Mouse (Mus musculus): ENCODE measurements at regions not wholly inside any gene's neighbourhood (a gene's known extent, or its start where the extent isn't known, plus 50 kb on each side); places are given as distances from the start of the nearest gene placed in this dataset.

DNA sequence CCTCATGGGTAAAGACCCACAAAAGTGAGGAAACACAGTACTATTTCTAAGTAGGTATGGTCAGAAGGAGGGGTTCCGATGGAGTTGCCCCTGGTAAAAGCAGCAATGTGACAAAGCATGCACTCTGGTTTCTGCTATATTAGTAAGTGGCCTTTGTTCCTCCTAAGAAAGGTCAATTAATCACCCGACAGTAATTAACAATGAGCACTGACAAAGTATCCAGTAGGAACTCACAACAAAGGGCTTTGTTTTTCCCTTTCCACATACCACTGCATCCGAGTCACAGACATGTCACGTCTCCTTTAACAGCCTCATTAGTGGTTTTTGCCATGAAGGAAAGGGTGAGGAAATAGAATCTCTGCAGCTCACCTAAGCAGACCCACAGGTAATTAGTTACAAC lies 206.2 kb downstream of the Lnpk start:
- no peak for ATAC-seq (replicated peaks; ENCODE audit: low FRiP score, low TSS enrichment, poor library complexity, severe bottlenecking)

DNA sequence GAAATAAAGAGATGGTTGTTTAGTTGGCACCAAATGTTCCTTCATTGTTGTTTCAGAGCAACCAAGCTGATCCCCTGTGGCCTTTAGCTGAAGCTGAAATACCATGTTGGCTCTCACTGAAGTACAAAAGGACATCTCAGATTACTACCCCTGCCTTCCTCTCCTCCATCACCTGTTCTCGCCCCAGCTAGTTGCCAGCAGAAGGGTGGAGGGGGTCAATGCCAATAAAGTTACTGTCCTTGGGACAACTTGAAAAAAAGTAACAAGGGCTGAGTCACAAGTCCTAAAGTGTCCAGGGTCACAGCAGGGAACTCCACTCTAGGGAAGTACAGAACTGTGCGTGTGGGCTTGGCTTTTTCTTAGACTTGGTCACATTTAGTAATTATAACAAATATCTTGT lies 216.0 kb downstream of the Lnpk start:
- no peak for ATAC-seq (replicated peaks; ENCODE audit: low FRiP score, low TSS enrichment, poor library complexity, severe bottlenecking)

DNA sequence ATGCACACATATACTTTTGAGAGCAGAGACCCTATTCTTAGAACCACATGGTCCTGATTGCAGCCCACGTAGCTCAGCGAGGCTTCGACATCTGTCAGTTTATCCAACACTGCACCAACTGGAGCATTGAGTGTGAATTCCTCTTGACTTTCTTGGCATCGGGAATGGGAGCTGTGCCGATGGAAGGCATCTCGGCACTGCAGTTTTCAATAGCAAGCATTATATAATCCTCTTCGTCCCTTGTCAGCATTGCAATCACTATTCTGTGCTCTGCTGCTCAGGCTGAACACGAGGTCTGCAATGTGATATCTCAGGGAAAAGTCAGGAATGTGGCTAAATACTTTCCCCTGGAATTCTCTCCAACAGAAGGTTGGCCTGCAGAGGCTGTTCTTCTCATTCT lies 224.6 kb downstream of the Lnpk start:
- ATAC-seq (replicated peaks; ENCODE audit: low FRiP score, low TSS enrichment, poor library complexity, severe bottlenecking) = no peak

DNA sequence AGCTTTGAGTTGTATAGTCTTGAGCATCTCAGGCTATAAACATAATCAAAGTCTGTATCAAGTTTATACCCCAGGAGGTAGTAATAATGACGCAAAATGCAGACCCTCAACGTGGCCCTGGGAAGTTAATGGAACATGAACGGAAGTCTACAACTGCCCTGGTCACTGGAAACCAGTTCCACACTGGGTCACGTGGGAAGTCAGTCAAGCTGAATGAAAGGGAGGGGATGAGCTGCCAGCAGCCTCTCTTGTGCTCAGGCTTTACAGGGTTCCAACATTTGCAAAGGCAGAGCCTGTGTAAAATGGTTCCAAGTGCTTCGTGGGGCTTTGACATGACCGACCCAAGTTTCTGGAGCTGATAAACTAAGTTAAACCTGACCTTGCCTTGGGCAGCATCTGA lies 229.4 kb downstream of the Lnpk start:
- ATAC-seq (replicated peaks; ENCODE audit: low FRiP score, low TSS enrichment, poor library complexity, severe bottlenecking) = no peak

DNA sequence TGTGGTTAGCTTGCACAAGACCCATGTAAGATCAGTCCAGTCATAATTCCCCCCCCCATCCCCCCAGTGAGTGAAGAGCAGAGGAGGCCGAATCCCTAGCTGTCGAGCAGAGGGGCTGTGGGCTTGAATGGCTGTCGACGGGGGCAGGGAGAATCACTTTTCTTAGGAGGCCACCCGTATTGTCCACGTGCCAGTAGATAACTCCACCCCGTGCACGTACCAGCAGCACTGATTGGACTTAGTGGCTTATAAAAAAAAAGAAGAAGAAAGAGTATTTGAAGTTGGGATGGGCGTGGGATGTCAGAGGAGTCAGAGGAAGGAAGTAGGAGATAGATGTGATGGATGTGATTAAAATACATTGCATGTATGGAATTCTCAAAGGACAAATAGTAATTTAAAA lies 272.9 kb downstream of the Lnpk start:
- ATAC-seq (replicated peaks; ENCODE audit: low FRiP score, low TSS enrichment, poor library complexity, severe bottlenecking) = no peak

DNA sequence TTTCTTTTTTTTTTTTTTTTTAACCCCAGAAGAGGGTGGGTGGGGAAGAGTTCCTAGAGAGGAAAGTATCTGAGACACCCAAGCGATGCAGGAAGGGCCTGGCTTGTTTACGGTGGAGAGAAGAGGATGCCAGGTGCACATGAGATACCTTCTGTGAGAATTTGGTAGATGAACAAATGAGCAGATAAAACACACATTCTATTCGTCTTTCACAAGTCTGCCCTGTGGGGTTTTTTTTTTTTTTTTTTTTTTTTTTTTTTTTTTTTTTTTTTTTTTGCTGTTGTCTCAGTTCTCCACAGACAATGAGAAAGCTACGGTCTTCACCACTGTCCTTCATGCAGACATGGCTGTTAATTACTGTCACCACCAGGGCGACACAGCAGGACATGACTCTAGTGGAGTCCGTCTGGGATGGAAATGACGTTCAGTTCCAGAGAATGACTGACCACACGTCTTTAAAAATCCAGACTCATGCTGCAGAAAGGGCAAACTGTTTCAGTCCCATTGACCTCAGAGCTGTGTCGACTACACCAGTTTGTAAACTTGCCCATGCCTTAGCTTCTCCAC lies 278.3 kb downstream of the Lnpk start:
- no peak for ATAC-seq (replicated peaks; ENCODE audit: low FRiP score, low TSS enrichment, poor library complexity, severe bottlenecking)

DNA sequence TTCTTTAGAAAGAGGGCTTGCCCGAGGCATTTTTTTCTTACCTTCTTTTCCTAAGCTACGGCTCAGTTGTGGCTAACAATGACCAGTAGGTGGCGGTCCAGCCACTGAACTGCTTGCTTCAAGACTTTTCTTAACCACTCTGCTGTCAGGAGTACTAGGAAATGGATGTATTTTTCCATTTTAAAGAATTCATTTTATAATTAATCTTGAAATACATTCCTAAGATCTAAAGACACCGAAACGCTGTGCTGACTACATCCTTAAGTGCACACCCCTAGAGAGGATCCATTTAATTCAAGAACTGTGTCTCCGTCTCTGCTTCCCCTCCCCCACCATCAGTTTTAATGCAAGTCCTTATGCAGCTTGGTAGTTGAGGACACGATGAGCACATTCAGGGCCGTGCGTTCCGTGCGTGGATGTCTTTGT lies 278.9 kb downstream of the Lnpk start:
- peak; percentile 61; the same call in 1 of the 2 replicates for ATAC-seq (replicated peaks; ENCODE audit: low FRiP score, low TSS enrichment, poor library complexity, severe bottlenecking)

DNA sequence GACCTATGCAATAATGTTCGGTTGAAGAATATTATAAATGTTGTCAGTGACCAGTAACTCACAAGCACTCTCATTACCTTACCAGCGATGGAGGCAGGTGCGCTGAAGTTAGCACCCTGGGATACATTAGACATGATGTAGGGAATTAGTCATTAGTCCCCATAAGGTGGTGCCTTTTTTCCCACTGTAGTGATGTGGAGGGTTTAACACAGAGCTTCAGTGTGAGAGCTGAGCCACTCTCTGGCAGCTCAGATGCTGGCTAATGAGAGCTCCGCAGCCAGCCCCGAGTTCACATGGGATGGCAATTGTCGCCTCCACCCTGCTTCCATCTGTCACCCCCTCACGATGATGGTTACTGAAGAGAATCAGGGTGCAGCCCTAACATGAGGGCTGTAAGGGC lies 286.6 kb downstream of the Lnpk start:
- ATAC-seq (replicated peaks; ENCODE audit: low FRiP score, low TSS enrichment, poor library complexity, severe bottlenecking) = no peak

DNA sequence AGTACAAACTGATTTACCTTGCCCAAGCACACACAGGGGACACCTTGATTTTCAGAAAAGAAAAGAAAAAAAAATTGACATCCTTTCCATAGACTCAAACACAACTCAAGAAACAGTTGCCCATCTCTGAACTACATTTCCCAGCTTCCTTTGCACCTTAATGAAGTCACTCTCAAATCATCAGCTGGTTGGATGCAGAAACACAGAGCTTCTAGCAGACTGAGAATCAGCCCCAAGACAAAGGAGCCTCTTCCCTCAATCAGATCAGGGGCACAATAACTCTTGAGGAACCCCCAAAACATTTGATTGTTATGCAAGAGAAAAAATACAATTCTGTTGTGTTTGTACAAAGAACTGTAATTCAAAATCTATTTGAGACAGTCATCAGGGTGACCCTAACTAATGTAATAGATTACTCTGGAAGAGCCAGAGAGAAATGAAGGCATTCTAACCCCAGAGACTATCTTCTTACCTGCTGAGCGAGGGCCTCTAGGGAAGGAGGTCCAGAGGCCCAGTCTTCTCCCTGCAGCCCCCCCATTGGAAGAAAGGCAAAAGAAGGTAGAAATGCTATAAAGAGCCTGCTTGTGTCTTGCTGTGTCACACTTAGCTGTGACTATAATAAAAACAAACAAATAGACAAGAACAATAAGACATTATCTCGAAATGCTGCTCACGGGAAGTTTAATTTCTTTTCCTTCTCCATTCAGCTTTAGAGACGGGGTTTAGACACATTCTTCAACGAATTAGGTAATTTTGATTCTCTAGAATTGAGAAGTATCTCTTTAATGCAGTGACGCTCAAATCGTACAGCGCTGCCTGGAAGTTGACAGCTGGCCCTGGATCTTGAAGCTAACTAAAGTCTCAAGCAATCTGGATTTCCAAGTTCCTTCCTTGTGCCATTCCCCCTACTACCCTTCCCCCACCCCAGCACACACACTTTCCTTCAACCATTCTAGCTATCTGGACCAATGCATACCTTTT lies 287.5 kb downstream of the Lnpk start:
- ATAC-seq (replicated peaks; ENCODE audit: low FRiP score, low TSS enrichment, poor library complexity, severe bottlenecking) = no peak

DNA sequence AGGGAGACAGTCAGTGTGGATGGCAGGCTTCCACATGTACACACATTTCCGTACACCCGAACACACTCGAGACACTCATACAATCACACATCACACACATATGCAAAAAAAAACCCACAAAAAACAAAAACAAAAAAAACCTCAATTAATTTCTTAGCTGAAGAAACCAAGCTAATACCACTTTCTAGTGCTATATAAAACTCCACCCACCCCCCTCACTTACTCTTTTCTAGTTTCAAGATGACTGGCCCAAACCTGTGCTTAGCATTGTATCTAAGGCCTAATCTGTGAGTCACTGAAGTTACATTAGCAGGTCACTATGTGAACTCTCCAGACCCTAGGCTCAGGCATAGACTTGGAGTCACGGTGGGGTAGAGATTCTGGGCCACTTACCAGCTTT lies 293.6 kb downstream of the Lnpk start:
- ATAC-seq (replicated peaks; ENCODE audit: low FRiP score, low TSS enrichment, poor library complexity, severe bottlenecking) = no peak

DNA sequence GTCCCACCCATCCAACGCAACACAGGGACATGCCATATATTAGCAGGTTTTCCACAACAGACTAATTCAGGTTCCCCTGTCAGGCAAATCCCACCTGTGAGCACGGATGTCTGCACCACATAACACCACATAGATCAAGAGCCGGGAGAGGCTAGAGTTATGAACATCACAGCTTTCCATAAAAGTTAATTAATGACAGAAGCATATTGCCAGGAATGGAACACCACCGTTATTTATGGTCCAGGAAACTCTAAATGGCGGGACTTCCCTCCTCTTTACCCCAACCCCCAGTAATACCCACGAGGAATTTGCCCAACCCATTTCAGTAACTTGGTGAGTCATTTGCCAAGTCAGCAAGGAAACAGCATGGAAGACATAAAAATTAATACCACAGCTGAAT lies 314.3 kb downstream of the Lnpk start:
- ATAC-seq (replicated peaks; ENCODE audit: low FRiP score, low TSS enrichment, poor library complexity, severe bottlenecking) = no peak

DNA sequence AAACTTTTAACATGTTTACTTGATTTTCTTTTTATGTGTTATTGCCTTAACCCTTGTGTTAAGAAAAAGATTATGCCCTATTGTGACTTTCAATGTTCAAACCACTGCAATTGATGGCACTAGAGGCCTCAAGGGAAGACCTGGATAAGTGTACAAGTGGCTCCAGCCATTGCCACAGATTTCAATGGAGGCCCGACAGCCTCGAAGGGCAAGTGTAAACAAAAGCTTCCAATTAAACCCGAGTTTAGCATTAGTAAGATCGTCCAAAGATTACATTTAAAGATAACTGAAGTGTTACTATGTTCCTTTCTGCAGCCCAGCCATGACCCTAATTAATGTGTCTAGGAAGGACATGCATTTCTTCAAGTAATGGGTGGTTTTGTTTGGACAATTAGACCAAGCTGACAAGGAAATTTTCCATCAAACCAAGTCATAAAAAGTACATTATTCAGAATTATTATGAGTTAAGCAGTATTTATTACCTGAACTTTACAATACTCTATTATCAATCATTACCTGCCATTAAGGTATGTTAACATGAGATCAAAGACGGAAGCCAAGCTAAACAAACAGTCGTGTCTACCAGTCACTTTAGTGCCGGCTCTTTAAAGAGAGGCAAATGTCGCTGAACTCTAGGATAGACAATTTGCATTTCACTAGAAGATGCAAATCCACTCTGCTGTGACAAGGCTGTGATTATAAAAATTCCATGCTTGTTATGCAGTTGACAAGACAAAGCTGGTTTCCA lies 322.0 kb downstream of the Lnpk start:
- no peak for ATAC-seq (replicated peaks; ENCODE audit: low FRiP score, low TSS enrichment, poor library complexity, severe bottlenecking)

DNA sequence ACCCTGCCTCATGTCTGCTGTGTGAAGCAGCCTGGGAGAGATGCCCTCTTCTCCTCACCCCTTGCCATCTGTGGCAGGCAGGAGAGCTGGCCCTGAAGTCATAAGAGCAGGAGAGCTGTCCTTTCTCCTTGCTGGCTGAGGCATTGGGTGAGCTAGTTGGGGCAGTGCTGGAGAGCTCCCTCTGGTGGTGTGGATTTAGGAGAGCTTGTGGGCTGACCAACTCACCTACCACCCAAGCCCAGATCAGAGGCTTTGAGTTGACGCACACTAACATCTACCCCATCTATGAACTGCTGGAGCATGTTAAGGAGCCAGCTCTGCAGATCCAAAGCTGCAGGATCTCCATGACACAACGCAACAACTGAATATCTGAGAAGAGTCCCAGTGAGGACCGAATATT lies 331.7 kb downstream of the Lnpk start:
- no peak for ATAC-seq (replicated peaks; ENCODE audit: low FRiP score, low TSS enrichment, poor library complexity, severe bottlenecking)

DNA sequence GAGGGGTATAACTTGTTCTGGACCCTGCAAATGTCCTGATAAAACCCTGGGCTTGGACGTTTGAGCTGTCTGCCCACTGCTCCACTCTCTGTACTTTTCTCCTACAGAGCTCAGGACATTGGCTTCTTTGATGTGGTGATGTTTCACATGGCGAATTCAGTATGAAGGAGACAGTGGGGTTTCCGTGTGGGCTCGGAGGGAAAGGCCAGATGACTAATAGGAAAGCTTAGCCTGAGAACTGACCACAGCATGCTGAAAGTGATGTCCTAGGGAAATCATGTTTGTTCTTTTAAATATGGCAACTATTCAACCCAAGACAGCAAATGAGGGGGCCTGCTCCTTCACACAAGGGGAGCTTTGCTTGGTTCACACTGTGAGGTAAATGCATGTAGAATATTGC lies 332.6 kb downstream of the Lnpk start:
- ATAC-seq (replicated peaks; ENCODE audit: low FRiP score, low TSS enrichment, poor library complexity, severe bottlenecking) = no peak

DNA sequence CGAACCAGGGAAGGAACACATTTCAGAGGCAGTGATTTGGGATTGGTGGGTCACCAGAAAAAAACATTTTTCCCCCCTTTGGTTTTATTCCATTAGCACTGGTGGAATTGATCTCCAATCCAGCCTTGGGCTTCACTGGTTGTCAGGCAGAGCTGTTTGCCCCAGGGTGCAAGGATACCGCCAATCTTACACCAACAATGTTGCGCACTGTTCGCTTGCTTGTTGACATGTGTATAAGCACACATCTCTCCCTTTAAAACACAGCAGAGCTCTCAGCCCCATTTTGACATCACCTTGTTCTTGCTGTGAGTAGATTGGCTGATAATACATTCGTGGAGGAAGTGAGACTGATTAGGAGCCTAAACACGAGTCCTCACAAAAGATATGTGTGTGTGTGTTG lies 333.1 kb upstream of the Atp5g3 start:
- ATAC-seq (replicated peaks; ENCODE audit: low FRiP score, low TSS enrichment, poor library complexity, severe bottlenecking) = no peak

DNA sequence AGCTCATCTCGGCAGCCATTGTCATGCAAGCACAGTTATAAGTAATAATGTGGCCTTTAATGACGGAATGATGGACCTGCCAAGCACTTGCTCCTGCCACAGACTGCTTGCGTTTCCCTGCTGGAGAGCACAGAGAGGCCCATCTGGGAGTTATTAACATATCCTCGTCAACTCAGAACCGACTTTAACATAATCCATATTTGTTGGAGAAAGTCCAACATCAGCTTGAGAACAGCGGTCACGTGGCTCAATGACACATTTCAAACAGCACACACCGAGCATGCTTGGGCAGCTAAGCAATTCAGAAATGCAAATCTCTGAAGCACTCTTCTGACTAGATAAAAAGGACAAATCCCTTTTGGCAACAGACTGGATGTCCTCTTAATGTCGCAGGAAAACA lies 332.7 kb upstream of the Atp5g3 start:
- no peak for ATAC-seq (replicated peaks; ENCODE audit: low FRiP score, low TSS enrichment, poor library complexity, severe bottlenecking)

DNA sequence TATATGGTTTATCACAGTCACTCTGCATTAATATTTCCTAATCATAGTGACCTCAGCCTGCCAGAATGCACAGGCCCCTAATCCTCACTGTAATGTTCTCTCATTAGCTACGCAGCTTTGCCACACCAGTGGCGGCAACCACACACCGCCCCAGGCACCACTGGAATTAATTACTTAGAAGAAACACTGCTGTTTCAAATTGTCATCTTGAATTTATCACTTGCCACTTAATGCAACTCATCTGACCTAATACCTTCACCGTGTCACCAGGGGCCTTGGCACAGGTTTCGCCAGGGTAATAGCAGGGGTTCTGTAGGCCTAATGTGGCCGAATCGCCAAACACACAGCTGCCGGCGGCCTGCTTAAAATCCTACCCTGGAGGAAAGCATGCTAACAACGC lies 328.5 kb upstream of the Atp5g3 start:
- no peak for ATAC-seq (replicated peaks; ENCODE audit: low FRiP score, low TSS enrichment, poor library complexity, severe bottlenecking)

DNA sequence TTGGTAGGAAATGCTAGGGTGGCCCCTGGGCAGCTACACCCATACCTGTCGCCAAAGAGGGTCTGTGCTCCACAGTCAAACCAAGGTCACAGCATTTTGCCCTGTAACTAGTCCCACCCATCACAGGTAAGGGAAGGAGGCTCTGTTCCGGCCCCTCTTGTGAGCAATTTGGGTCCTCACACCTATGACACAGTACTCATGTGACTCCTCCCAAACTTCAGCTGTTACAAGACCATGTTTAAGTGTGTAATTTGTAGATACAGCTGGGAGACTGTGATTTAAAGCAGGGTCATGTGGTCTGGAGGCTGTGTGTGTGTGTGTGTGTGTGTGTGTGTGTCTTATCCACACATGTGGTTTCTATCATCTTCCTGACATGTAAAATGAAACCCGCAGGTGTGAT lies 306.3 kb upstream of the Atp5g3 start:
- ATAC-seq (replicated peaks; ENCODE audit: low FRiP score, low TSS enrichment, poor library complexity, severe bottlenecking) = no peak

DNA sequence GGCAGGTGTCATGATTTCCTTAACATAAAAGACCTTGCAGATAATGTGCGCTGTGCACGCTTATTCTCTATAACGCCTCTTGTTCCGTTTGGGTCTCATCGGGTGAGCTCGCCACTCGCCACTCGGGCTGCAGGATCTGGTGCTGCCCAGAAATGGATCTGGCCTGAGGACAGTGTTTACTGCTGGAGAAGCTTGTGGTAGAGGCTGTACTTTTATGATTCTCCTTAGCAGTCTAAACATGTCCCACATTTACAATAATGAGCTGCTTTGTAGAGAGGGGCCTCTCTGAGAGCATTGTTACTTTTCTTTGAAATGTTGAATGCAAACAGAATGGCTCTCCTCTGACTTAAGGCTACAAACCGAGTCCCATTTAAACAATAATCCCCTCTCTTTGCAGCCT lies 299.1 kb upstream of the Atp5g3 start:
- no peak for ATAC-seq (replicated peaks; ENCODE audit: low FRiP score, low TSS enrichment, poor library complexity, severe bottlenecking)

DNA sequence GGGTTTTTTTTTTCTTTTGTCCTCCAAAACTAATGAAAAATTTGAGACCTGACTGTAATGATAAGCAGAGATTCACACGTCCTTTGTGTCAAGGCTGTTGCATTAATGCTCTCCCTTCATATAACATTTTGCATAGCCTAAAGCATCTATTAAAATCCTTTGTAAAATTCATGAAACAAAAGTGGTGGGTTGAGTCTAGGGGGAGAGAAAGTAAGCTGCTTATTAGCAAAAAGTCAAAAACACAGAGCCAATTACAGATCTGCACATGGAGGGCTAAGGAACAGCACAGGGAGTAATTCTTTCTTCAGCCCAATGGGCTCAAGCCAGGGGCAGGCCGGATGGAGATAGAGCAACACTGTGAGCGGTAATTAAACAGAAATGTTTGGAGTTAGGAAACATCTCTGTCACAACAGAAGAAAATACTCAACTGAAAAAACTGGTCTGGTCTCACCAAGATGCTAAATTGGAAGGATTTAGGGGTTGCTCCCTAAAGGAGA lies 298.3 kb upstream of the Atp5g3 start:
- no peak for ATAC-seq (replicated peaks; ENCODE audit: low FRiP score, low TSS enrichment, poor library complexity, severe bottlenecking)

Data from megakaryocyte-erythroid progenitor cell, adult 5-6 weeks (primary cell).